Mouse (Mus musculus): ENCODE data around the gene Grin1. TPM values are rescaled to one million over a fixed set of nuclear protein-coding genes. Genes with fewer than 3 reads are reported as not detected.

Gene Grin1
- 0.87 and 1.3 TPM in 2 replicates for polyA plus RNA-seq (2016; fragmentation: Nextera tagmentation; extraction: Ambion mirVana)

DNA sequence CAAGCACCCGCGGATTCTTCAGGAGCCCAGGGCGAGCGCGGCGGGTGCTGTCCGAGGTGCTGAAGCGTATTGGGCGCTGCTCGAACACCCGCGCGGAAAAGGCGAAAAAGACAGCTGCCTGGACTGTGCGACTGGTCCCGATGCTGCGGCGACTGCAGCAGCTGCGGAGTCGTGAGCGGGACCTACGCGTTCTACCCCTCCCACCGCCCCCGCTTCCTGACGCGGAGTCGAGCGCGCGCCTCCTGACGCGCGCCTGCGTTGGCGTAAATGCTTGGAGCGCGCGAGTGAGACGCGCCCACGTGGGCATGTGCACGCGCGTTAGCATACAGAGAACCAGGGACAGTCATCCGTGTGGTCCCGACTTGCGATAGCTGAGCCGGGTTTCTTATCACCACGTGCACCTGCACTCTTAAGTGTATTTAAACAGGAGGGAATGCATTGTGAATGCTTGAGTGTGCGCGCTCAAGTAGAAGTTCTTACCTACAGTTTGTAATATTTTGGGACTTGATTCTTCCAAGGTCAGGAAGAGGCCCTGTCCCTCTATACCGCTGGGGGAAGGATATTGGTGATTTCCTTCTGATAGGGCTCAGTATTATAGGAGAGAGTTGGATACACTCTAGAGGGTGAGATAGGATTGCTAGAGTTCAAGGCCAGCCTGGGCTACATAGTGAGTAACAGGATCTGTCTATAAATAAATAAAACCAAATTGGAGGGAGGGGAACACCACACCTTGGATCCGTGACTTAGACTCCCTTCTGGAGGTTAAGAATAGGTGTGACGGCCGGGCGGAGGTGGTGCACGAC is at the start of gene Grin1:
Gene Grin1, minus strand, starts transcription at position 217 of the 803 bp plus-strand sequence.
- WGBS, result 9% methylated on average over 58 of the region's 58 CpGs
- no peak within 1 kb of the TSS for H3K27ac ChIP-seq
- peak within 1 kb of the TSS; percentile 49 for H3K4me3 ChIP-seq
- no peaks in the 10 kb centered on the region for H3K9me3 ChIP-seq
- H3K36me3 ChIP-seq (replicated peaks), result no peaks in the 10 kb centered on the region
- peak; percentile 67 for DNase-seq (ENCODE audit: extremely low spot score, low spot score)
- peaks cover 10% of the 10 kb centered on the region for H3K4me1 ChIP-seq
- peaks cover 74% of the 10 kb centered on the region for H3K27me3 ChIP-seq (ENCODE audit: poor library complexity, severe bottlenecking)

DNA sequence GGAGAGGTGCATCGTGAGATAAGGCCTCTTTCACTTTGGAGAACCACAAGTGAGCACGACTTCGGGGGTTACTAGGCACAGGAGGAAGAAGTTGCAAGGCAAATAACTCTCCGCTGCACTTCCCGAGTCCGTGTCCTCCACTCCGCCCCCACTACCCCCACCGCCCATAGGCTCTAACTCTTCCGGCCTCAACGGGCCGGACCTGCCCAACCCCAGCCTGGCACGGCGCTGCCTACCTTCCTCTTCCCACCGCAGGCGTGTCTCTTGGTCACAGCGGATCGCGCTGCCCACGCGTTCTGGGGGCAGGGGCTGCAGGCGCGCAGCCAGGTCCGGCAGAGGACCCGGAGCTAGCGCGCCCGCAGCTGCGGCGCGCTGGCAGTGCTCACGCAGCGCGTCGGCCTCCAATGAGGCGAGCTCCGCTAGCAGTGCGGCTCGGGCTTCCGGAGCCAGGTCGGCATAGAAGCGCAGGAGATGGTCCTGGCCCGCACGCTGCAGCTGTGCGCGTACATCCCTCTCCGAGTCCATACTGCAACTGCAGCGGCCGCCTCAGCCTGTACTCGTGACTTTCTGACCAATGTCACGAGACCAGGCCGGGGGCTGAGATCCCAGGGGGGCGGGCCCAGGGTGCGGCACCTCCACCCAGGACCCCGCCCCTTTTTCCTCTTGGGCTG is 46.2 kb upstream of the Grin1 start, which contains the start of gene Uap1l1:
Gene Uap1l1, minus strand, starts transcription at position 592 of the 671 bp plus-strand sequence.
- H3K9me3 ChIP-seq, result no peaks in the 10 kb centered on the region
- H3K4me1 ChIP-seq, result peaks cover 14% of the 10 kb centered on the region
- DNase-seq (ENCODE audit: extremely low spot score, low spot score), result peak; percentile 64
- peak within 1 kb of the TSS; percentile 75 for H3K27ac ChIP-seq
- peak within 1 kb of the TSS; percentile 69 for H3K4me3 ChIP-seq
- WGBS, result under 1% methylated on average over 54 of the region's 54 CpGs
- H3K36me3 ChIP-seq (replicated peaks), result no peaks in the 10 kb centered on the region
- H3K27me3 ChIP-seq (ENCODE audit: poor library complexity, severe bottlenecking), result peaks cover 53% of the 10 kb centered on the region

DNA sequence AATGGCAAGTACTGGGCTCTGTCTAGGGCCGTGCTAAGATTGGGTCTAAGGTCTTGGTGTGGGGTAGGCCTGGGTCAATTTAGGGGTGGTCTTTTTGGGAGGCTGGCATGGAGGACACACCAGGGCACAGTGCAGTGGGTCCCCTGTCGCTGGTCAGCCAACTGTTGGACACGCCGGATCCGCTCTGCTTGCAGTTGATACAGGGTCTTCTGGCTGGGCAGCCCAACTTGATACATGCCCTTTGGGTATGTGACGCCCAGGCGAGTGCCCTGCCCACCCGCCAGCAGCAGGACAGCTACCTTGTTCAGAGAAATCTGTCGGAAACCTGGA is 45.7 kb upstream of the Grin1 start:
- DNase-seq (ENCODE audit: extremely low spot score, low spot score), result no peak
- H3K4me1 ChIP-seq, result peaks cover 14% of the 10 kb centered on the region
- WGBS, result 26% methylated on average over 9 of the region's 9 CpGs
- no peaks in the 10 kb centered on the region for H3K36me3 ChIP-seq (replicated peaks)
- peak overlapping the region; percentile 69 for H3K4me3 ChIP-seq
- H3K9me3 ChIP-seq, result no peaks in the 10 kb centered on the region
- H3K27me3 ChIP-seq (ENCODE audit: poor library complexity, severe bottlenecking), result peaks cover 53% of the 10 kb centered on the region
- H3K27ac ChIP-seq, result no peak overlapping the region

DNA sequence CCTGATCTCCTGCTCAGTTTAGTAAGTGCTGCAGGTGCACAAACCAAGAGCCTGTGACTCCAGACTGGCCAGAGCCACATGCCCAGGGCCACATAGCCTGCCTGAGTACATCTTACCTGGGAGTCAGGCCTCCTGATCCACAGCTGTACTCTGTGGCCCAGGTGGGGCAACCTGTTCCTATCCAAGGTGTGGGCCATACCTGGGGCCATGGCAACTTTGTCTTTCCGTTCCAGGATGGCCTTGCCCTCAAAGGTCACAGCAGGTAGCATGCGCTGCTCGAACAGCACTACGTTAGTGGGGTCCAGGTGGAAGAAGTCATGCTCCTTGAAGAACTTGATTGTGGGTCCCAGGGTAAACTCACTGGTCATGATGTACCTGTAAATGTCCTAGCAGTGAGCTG is 45.3 kb upstream of the Grin1 start:
- Histone ChIP-seq H3K4me3 (peak overlapping the region; percentile 69; the same call in 1 of the 2 replicates), H3K36me3 (replicated peaks) (no peaks in the 10 kb centered on the region), H3K9me3 (no peaks in the 10 kb centered on the region), H3K27ac (no peak overlapping the region), H3K4me1 (peaks cover 14% of the 10 kb centered on the region), H3K27me3 (ENCODE audit: poor library complexity, severe bottlenecking) (peaks cover 52% of the 10 kb centered on the region)
- DNase-seq (ENCODE audit: extremely low spot score, low spot score), result no peak
- 90% methylated on average over 4 of the region's 4 CpGs for WGBS

DNA sequence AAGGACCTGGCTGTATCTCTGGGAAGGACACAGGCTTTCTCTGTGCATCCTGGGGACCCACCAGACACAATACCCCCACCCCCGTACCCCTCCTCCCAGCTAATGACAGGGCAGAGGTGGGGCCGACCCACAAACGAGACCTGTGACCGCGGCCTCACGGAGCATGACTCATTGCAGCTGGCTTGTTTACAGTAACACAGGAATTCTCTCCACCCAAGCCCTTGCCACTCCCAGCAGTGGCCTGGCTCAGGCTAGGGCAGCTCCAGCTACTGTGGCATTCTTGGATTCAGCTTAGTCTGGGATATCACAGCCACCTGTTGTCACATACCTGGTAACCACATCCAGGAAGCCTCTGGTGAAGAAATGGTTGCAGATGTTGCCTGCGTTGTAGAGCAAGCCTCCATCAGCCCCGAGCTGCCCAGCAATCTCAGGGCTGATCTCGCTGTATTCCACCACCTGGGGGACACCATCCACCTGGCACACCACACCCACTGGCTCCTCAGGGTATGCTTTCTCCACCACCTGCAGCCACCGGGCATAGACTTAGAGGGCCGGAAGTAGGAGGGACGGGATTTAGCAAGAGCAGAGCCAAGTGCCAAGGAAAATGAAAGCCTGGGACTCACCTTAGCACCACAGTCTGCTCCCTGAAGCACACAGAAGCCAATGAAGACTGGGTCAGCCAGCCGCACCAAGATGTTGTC is 44.6 kb upstream of the Grin1 start:
- no peaks in the 10 kb centered on the region for H3K36me3 ChIP-seq (replicated peaks)
- peaks cover 48% of the 10 kb centered on the region for H3K27me3 ChIP-seq (ENCODE audit: poor library complexity, severe bottlenecking)
- 65% methylated on average over 13 of the region's 13 CpGs for WGBS
- DNase-seq (ENCODE audit: extremely low spot score, low spot score), result no peak
- no peaks in the 10 kb centered on the region for H3K9me3 ChIP-seq
- no peak overlapping the region for H3K27ac ChIP-seq
- peaks cover 14% of the 10 kb centered on the region for H3K4me1 ChIP-seq
- no peak overlapping the region for H3K4me3 ChIP-seq

DNA sequence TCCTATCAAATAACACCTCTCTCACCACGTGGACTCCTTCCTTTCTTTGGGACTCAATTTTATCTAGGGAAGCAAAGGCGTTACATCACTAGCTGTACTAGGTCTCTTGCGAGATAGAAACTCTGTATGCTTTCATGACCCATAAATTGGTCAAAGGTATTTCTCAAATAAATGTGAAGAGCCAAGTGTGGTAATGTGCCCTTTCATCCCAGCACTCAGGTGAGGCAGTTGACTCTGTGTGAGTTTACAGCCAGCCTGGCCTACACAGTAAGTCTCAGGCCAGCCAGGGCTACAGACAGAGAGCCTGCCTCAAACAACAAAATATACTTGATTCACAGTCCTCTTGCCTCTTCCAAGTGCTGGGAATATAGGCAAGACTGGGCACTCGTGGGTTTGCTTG is 40.9 kb upstream of the Grin1 start:
- Histone ChIP-seq H3K27me3 (ENCODE audit: poor library complexity, severe bottlenecking) (peaks cover 27% of the 10 kb centered on the region), H3K36me3 (replicated peaks) (no peaks in the 10 kb centered on the region), H3K4me3 (no peak overlapping the region), H3K4me1 (peaks cover 26% of the 10 kb centered on the region), H3K27ac (no peak overlapping the region), H3K9me3 (no peaks in the 10 kb centered on the region)
- DNase-seq (ENCODE audit: extremely low spot score, low spot score), result no peak
- 85% methylated on average over 4 of the region's 4 CpGs for WGBS

DNA sequence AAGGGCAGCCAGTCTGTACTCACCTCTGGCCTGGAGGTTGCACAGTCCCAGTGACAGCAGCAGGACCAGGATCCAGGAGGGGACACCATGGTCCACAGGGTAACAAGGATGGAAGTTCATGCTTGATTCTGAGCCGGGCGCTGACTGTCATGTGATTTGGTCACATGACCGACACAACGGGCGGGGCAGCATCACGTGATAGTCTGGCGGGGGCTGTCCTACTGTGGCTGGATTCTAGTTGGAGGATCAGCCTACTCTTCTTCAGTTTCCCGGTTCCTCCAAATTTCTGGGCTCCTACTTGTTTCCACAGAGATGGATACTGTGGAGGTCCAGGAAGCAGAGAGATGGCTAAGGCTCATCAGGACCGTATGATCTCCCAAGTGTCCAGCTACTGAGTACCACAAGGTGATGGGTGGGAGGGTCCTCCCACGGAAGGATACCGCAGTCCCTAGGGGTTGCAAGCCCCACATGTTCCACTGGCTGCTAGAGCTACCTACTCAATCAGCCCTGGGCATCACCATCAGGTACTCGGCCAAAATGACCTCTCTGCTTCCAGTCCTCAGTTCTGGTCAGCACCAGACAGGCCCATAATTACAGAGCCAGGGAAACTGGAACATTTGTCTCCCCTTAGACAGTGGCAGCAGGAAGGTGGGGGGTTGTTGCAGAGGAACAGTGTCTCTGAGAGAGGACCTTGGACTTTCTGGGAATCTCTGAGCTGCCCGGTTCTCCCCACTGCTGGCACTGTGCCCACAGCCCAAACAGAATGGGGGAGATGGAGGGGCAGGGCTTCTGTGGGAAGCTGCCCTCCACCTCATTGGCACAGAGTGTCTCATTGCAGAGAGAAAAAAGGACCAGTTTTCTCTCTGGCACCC is 37.5 kb upstream of the Grin1 start, which contains the start of gene Dpp7:
Gene Dpp7, minus strand, starts transcription at position 152 of the 872 bp plus-strand sequence.
- Histone ChIP-seq H3K9me3 (no peaks in the 10 kb centered on the region), H3K4me3 (peak within 1 kb of the TSS; percentile 58), H3K36me3 (replicated peaks) (peaks cover 24% of the 10 kb centered on the region), H3K4me1 (peaks cover 23% of the 10 kb centered on the region), H3K27me3 (ENCODE audit: poor library complexity, severe bottlenecking) (no peaks in the 10 kb centered on the region), H3K27ac (peak within 1 kb of the TSS; percentile 80)
- 9% methylated on average over 13 of the region's 13 CpGs for WGBS
- peak; percentile 89 for DNase-seq (ENCODE audit: extremely low spot score, low spot score)

DNA sequence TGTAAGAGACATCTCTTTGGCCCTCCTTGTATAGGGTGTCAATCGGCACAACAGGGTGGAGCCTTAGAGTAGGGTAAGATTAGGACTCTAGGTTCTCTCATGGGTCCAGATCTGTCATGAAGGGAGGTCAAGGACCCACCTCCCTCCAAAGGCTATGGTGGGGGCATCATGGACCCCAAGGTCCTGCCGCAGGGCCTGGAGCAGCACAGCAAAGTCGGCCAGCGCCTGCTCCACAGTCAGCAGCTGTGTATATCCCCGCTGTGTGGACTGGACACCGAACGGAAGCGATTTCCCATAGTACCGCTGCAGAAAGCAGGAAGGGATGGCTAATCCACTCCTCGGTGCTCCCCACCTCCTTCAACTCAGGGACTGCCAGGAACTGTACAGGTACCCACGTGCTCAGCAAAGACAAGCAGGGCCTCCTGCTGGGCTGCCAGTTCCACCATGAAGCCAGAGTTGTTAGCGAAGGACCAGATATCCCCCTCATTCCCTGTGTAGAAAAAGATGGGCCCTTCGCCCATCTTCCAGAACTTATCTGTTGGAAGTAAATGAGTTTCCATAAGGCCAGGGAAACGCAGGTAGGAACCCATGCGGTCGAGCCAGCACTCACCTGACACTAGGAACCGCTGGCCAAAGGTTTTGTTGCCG is 36.6 kb upstream of the Grin1 start:
- no peak for DNase-seq (ENCODE audit: extremely low spot score, low spot score)
- peaks cover 23% of the 10 kb centered on the region for H3K4me1 ChIP-seq
- H3K27ac ChIP-seq, result peak overlapping the region; percentile 80
- 44% methylated on average over 18 of the region's 18 CpGs for WGBS
- peak overlapping the region; percentile 58 for H3K4me3 ChIP-seq
- H3K27me3 ChIP-seq (ENCODE audit: poor library complexity, severe bottlenecking), result no peaks in the 10 kb centered on the region
- peaks cover 33% of the 10 kb centered on the region for H3K36me3 ChIP-seq (replicated peaks)
- H3K9me3 ChIP-seq, result no peaks in the 10 kb centered on the region

DNA sequence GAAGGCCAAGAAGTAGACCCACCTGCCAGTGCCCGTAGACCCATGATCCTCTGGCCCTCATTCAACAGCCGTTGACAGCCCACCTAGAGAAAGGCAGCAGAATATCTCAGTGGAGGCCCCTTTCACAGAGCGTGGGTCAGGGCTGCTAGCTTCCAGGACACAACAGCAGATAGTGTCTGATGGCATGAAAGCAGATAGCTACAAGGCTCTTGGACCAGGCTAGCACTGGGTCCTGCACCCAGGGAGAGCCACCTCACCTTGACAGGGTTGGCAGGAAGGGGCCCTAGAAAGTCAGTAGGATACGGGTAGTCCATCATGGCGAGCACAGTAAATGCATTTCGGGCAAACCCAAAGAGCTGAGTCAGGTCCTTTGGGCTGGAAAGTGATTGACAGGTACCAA is 35.2 kb upstream of the Grin1 start:
- no peaks in the 10 kb centered on the region for H3K27me3 ChIP-seq (ENCODE audit: poor library complexity, severe bottlenecking)
- DNase-seq (ENCODE audit: extremely low spot score, low spot score), result no peak
- no peak overlapping the region for H3K4me3 ChIP-seq
- no peaks in the 10 kb centered on the region for H3K9me3 ChIP-seq
- no peak overlapping the region for H3K27ac ChIP-seq
- 94% methylated on average over 6 of the region's 6 CpGs for WGBS
- H3K4me1 ChIP-seq, result peaks cover 23% of the 10 kb centered on the region
- peaks cover 46% of the 10 kb centered on the region for H3K36me3 ChIP-seq (replicated peaks)

DNA sequence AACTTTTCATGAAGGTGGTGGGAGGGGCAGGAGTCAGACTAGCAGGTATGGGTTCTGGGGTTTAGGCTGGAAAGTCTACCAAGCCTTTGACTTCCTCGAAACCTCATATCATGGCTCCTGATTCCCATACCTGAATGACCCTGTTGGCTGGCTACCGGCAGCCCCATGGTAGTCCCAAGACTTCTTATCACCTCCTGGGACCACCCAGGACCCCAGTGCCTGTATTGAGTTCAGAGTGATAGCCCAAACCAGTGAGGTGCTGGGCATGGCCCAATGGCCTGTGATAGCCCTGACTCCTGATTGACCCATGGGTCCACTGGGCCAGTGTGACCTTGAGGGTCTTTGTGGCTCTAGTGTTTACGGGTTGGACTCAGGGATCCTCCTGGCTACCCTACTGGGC is 31.7 kb upstream of the Grin1 start:
- DNase-seq (ENCODE audit: extremely low spot score, low spot score), result no peak
- H3K27ac ChIP-seq, result no peak overlapping the region
- H3K4me3 ChIP-seq, result no peak overlapping the region
- no peaks in the 10 kb centered on the region for H3K9me3 ChIP-seq
- H3K27me3 ChIP-seq (ENCODE audit: poor library complexity, severe bottlenecking), result no peaks in the 10 kb centered on the region
- H3K4me1 ChIP-seq, result peaks cover 10% of the 10 kb centered on the region
- H3K36me3 ChIP-seq (replicated peaks), result peaks cover 81% of the 10 kb centered on the region
- 93% methylated on average over 3 of the region's 3 CpGs for WGBS

DNA sequence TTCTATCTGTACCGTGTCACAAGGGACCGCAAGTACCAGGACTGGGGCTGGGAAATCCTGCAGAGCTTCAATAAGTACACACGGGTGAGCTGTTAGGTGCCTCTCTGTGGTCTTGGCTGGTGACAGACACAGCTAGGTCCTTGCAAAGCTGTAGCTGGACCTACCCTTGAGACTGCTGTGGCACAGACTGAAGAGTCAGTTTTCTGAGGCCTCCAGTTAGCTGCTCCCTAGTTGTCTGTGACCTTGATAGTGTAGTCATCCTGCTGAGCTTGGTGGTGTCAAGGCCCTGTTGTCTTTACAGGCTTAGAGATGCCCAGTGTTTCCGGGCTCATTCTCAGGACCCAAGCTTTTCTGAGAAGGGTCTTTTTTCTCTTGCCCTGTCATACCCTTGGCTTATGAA is 30.5 kb upstream of the Grin1 start:
- Histone ChIP-seq H3K36me3 (replicated peaks) (peaks cover 93% of the 10 kb centered on the region), H3K27me3 (ENCODE audit: poor library complexity, severe bottlenecking) (no peaks in the 10 kb centered on the region), H3K9me3 (no peaks in the 10 kb centered on the region), H3K4me1 (no peaks in the 10 kb centered on the region), H3K27ac (no peak overlapping the region), H3K4me3 (no peak overlapping the region)
- WGBS, result 94% methylated on average over 4 of the region's 4 CpGs
- DNase-seq (ENCODE audit: extremely low spot score, low spot score), result no peak

DNA sequence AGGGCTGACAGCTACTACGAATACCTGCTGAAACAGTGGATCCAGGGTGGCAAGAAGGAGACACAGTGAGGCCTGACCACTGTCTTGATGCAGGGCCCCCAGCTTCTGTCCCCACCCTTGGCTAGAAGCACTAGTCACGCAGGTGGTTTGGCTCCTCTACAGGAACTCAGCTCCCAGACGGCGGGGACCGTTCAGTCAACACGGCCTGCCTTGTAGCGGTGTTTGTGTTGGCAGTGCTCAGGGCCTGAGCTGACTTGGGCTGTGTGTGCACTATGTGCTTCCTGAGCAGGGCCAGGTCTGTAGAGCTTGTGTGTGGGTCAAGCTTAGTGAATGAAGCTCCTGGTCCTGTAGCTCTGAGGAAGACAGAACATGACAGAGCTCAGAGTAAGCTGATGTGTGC is 29.2 kb upstream of the Grin1 start:
- H3K9me3 ChIP-seq, result no peaks in the 10 kb centered on the region
- H3K27me3 ChIP-seq (ENCODE audit: poor library complexity, severe bottlenecking), result no peaks in the 10 kb centered on the region
- H3K36me3 ChIP-seq (replicated peaks), result peaks cover 100% of the 10 kb centered on the region
- H3K27ac ChIP-seq, result no peak overlapping the region
- H3K4me3 ChIP-seq, result no peak overlapping the region
- no peak for DNase-seq (ENCODE audit: extremely low spot score, low spot score)
- 94% methylated on average over 7 of the region's 7 CpGs for WGBS
- H3K4me1 ChIP-seq, result no peaks in the 10 kb centered on the region

Data from forebrain, embryonic 10.5 days (tissue).